17 mouse cellular contexts compared by ENCODE assay signal in genomic region chr12:71957496-71957895, GRCm38 (mm10).
DNase-seq lines count a peak whose midpoint lies in the region; ATAC-seq and TF ChIP-seq lines count a peak whose summit lies in the region.
"Had no signal": no experiment of that assay in that cellular context is flagged by ENCODE, and none has a peak within 500 bp of the region (broad histone marks: within the 10 kb centered on the region; RNA-seq: fewer than 3 reads in every experiment).

No protein-coding gene starts in this region.

- no peak overlapping the region for H3K4me3 ChIP-seq in midbrain, embryonic 10.5 days
- no peak overlapping the region for H3K4me3 ChIP-seq in midbrain, embryonic 14.5 days (replicated peaks; ENCODE audit: low read depth, low read length)
- H3K4me3 ChIP-seq in forebrain, embryonic 16.5 days (replicated peaks; ENCODE audit: low read length): no peak overlapping the region
- H3K4me3 ChIP-seq in hindbrain, postnatal 0 days (ENCODE audit: low read length): no peak overlapping the region
- H3K4me3 ChIP-seq: heart, embryonic 13.5 days; midbrain, embryonic 12.5 days; myocyte had no signal

- no peaks in the 10 kb centered on the region for H3K9me3 ChIP-seq in midbrain, embryonic 10.5 days (replicated peaks)
- no peaks in the 10 kb centered on the region for H3K9me3 ChIP-seq in midbrain, embryonic 14.5 days (ENCODE audit: control insufficient read depth, low read length)
- no peaks in the 10 kb centered on the region for H3K9me3 ChIP-seq in forebrain, embryonic 16.5 days (ENCODE audit: control insufficient read depth, low read length)
- no peaks in the 10 kb centered on the region for H3K9me3 ChIP-seq in hindbrain, postnatal 0 days (ENCODE audit: low read length)
- H3K9me3 ChIP-seq: heart, embryonic 13.5 days; midbrain, embryonic 12.5 days had no signal

- no peak overlapping the region for H3K9ac ChIP-seq in midbrain, embryonic 14.5 days (replicated peaks; ENCODE audit: low read length)
- H3K9ac ChIP-seq in forebrain, embryonic 16.5 days (replicated peaks; ENCODE audit: low read depth, low read length): no peak overlapping the region
- no peak overlapping the region for H3K9ac ChIP-seq in hindbrain, postnatal 0 days (replicated peaks; ENCODE audit: low read length)
- H3K9ac ChIP-seq: heart, embryonic 13.5 days; midbrain, embryonic 12.5 days had no signal

- DNase-seq in heart, adult 11 months: peak; percentile 72
- no peak for DNase-seq in heart, postnatal 36 days
- no peak for DNase-seq in midbrain, embryonic 10.5 days (ENCODE audit: low spot score)
- DNase-seq in midbrain, embryonic 14.5 days: no peak
- DNase-seq in hindbrain, postnatal 0 days (ENCODE audit: low spot score): peak; percentile 51
- no peak for DNase-seq in thymus, adult 18-20 months
- DNase-seq: adrenal gland, postnatal 36 days; cerebellum, postnatal 25 days; heart, postnatal 4 days; kidney, postnatal 10 days; lung, adult 18-20 months; thymus, postnatal 4 days had no signal

- H3K4me2 ChIP-seq in midbrain, embryonic 14.5 days (ENCODE audit: low read length): no peak overlapping the region
- H3K4me2 ChIP-seq in forebrain, embryonic 16.5 days (ENCODE audit: low read length): no peak overlapping the region
- H3K4me2 ChIP-seq in hindbrain, postnatal 0 days (ENCODE audit: low read depth, low read length): no peak overlapping the region
- H3K4me2 ChIP-seq: heart, embryonic 13.5 days; midbrain, embryonic 12.5 days had no signal

- ATAC-seq in midbrain, embryonic 14.5 days (ENCODE audit: low FRiP score, low TSS enrichment): no peak
- ATAC-seq in forebrain, embryonic 16.5 days: peak; percentile 60
- peak; percentile 28; the same call in 1 of the 2 replicates for ATAC-seq in hindbrain, postnatal 0 days
- ATAC-seq: intestine, postnatal 0 days had no signal

- H3K27ac ChIP-seq in midbrain, embryonic 10.5 days (replicated peaks): peak overlapping the region; percentile 17; the same call in 1 of the 2 replicates
- H3K27ac ChIP-seq in midbrain, embryonic 14.5 days (replicated peaks; ENCODE audit: low read depth, low read length): no peak overlapping the region; the same call in 1 of the 2 replicates
- 0 out of 2 replicates have a peak overlapping the region, but pooled peaks have one; percentile 3 for H3K27ac ChIP-seq in forebrain, embryonic 16.5 days (ENCODE audit: low read length)
- no peak overlapping the region for H3K27ac ChIP-seq in hindbrain, postnatal 0 days
- H3K27ac ChIP-seq: heart, embryonic 13.5 days; midbrain, embryonic 12.5 days had no signal

- H3K36me3 ChIP-seq in midbrain, embryonic 10.5 days: peaks cover 56% of the 10 kb centered on the region
- peaks cover 44% of the 10 kb centered on the region for H3K36me3 ChIP-seq in midbrain, embryonic 14.5 days (ENCODE audit: control insufficient read depth, insufficient read depth, low read length)
- peaks cover 22% of the 10 kb centered on the region for H3K36me3 ChIP-seq in forebrain, embryonic 16.5 days (ENCODE audit: control insufficient read depth, insufficient read depth)
- peaks cover 9% of the 10 kb centered on the region for H3K36me3 ChIP-seq in hindbrain, postnatal 0 days (ENCODE audit: insufficient read depth, low read length)

- no peaks in the 10 kb centered on the region for H3K27me3 ChIP-seq in midbrain, embryonic 10.5 days (ENCODE audit: low read depth, poor library complexity, severe bottlenecking)
- no peaks in the 10 kb centered on the region for H3K27me3 ChIP-seq in midbrain, embryonic 14.5 days (ENCODE audit: control insufficient read depth, insufficient read depth, low read length)
- H3K27me3 ChIP-seq in forebrain, embryonic 16.5 days (replicated peaks; ENCODE audit: control insufficient read depth, insufficient read depth, low read length): no peaks in the 10 kb centered on the region
- no peaks in the 10 kb centered on the region for H3K27me3 ChIP-seq in hindbrain, postnatal 0 days (ENCODE audit: insufficient read depth, low read length)
- H3K27me3 ChIP-seq: heart, embryonic 13.5 days; midbrain, embryonic 12.5 days had no signal

- whole genome bisulfite sequencing in midbrain, embryonic 10.5 days: 67% methylated on average over 5 of the region's 5 CpGs
- 51% methylated on average over 5 of the region's 5 CpGs for WGBS in midbrain, embryonic 14.5 days
- 31% methylated on average over 5 of the region's 5 CpGs for WGBS in forebrain, embryonic 16.5 days
- WGBS in hindbrain, postnatal 0 days: 23% methylated on average over 5 of the region's 5 CpGs

- intact Hi-C loops in heart, postnatal 36 days (cut with DNase I): no loop called here

- H3K4me1 ChIP-seq in midbrain, embryonic 10.5 days: peaks cover 59% of the 10 kb centered on the region
- H3K4me1 ChIP-seq in midbrain, embryonic 14.5 days (ENCODE audit: control insufficient read depth, insufficient read depth, low read length): peaks cover 9% of the 10 kb centered on the region
- peaks cover 48% of the 10 kb centered on the region for H3K4me1 ChIP-seq in forebrain, embryonic 16.5 days (replicated peaks; ENCODE audit: control insufficient read depth, insufficient read depth, low read length)
- no peaks in the 10 kb centered on the region for H3K4me1 ChIP-seq in hindbrain, postnatal 0 days (ENCODE audit: insufficient read depth, low read length)

- no peak for TF ChIP-seq CTCF in hindbrain, postnatal 0 days (IDR thresholded peaks at IDR 0.05; ENCODE audit: low read depth)

Comparison
In these comparisons a context has a peak if more than half of its experiments do, and no peak if none do; other contexts are left out.
1. DNase-seq: peak in heart, adult 11 months (single experiment) and hindbrain, postnatal 0 days (single experiment); none in heart, postnatal 36 days (0 of 2), midbrain, embryonic 10.5 days (single experiment), midbrain, embryonic 14.5 days (single experiment) and thymus, adult 18-20 months (0 of 2).
2. H3K27ac ChIP-seq: peak in midbrain, embryonic 10.5 days (single experiment) and forebrain, embryonic 16.5 days (single experiment); none in midbrain, embryonic 14.5 days (single experiment) and hindbrain, postnatal 0 days (single experiment).